Mouse (Mus musculus) CH12.LX (cell line): Measurements from ENCODE around the gene Ttc7b. TPM values are rescaled to one million over a fixed set of nuclear protein-coding genes. Genes with fewer than 3 reads are reported as not detected.

Experiments used
- DNase-seq: peaks from one replicate; pipeline ENCODE4 v3.0.0-alpha.2; 2013; ENCODE audit errors: extremely low read depth
- H3K27ac ChIP-seq: 2 replicates; pipeline ENCODE4 v1.5.1; 2012; ENCODE audit warnings: low read depth, mild to moderate bottlenecking, control low read depth, moderate library complexity; ENCODE audit not compliant: insufficient read depth
- H3K27me3 ChIP-seq: replicated peaks from 2 replicates; pipeline ENCODE3; 2012; ENCODE audit warnings: inconsistent platforms
- H3K36me3 ChIP-seq, 2 experiments: replicated peaks in 1 of 2; 2 replicates each; pipeline versions ENCODE3 to v1.6.1; 2012; ENCODE audit warnings: inconsistent platforms in 1 of 2, low read length in 1 of 2, mild to moderate bottlenecking in 1 of 2, mixed read lengths in 1 of 2, moderate library complexity in 1 of 2; ENCODE audit not compliant: control insufficient read depth in 1 of 2, insufficient read depth in 1 of 2
- H3K4me1 ChIP-seq, 2 experiments: 2 replicates each; pipeline ENCODE4 v1.6.1; 2012; ENCODE audit warnings: inconsistent platforms in 1 of 2, moderate library complexity in 1 of 2; ENCODE audit not compliant: insufficient read depth in 2 of 2, control insufficient read depth in 1 of 2
- H3K4me2 ChIP-seq: 2 replicates; pipeline ENCODE4 v1.6.1; 2012; ENCODE audit warnings: low read depth, mild to moderate bottlenecking, control low read depth; ENCODE audit not compliant: poor library complexity, insufficient read depth, severe bottlenecking
- H3K4me3 ChIP-seq, 3 experiments: fragments of 150-350 bp in 1 of 3; sonication (generic) in 1 of 3; replicated peaks in 1 of 3; 2 replicates each; pipeline versions ENCODE3 to v1.5.1; 2011 to 2012; ENCODE audit warnings: low read depth in 2 of 3, low read length in 2 of 3, mild to moderate bottlenecking in 2 of 3, moderate library complexity in 2 of 3, control low read depth in 1 of 3, improper control_type of control experiment in 1 of 3, inconsistent platforms in 1 of 3, mixed read lengths in 1 of 3; ENCODE audit not compliant: poor library complexity in 1 of 3
- H3K79me2 ChIP-seq: replicated peaks from 2 replicates; pipeline ENCODE4 v1.6.1; 2012; ENCODE audit warnings: mild to moderate bottlenecking, moderate library complexity; ENCODE audit not compliant: control insufficient read depth, poor library complexity, insufficient read depth, severe bottlenecking; ENCODE audit errors: extremely low read depth
- H3K9ac ChIP-seq: 2 replicates; pipeline ENCODE4 v1.6.1; 2012; ENCODE audit warnings: low read depth, mild to moderate bottlenecking, control low read depth, moderate library complexity; ENCODE audit not compliant: insufficient read depth
- H3K9me3 ChIP-seq: replicated peaks from 2 replicates; pipeline ENCODE3; 2012; ENCODE audit warnings: low read length, inconsistent platforms, mixed read lengths
- BHLHE40 ChIP-seq: IDR thresholded peaks from 2 replicates; pipeline ENCODE4 v1.6.1; 2011; ENCODE audit warnings: mild to moderate bottlenecking, low read depth, low read length, improper control_type of control experiment
- CTCF ChIP-seq, 2 experiments: IDR thresholded peaks in 1 of 2; conservative IDR thresholded peaks in 1 of 2; 2 replicates each; pipeline ENCODE4 v1.5.1; 2011 to 2012; ENCODE audit warnings: low read depth in 2 of 2, low read length in 2 of 2, improper control_type of control experiment in 1 of 2, inconsistent platforms in 1 of 2, mild to moderate bottlenecking in 1 of 2, moderate library complexity in 1 of 2
- E2F4 ChIP-seq: IDR thresholded peaks from 2 replicates; pipeline ENCODE4 v1.6.1; 2011; ENCODE audit warnings: low read depth, low read length, improper control_type of control experiment; ENCODE audit not compliant: insufficient replicate concordance
- ELF1 ChIP-seq: IDR thresholded peaks from 2 replicates; pipeline ENCODE4 v1.6.1; 2014; ENCODE audit warnings: low read depth, mild to moderate bottlenecking, inconsistent platforms, low read length, improper control_type of control experiment
- EP300 ChIP-seq: IDR thresholded peaks from 2 replicates; pipeline ENCODE4 v1.6.1; 2011; ENCODE audit warnings: low read length, improper control_type of control experiment
- GABPA ChIP-seq: IDR thresholded peaks from 2 replicates; pipeline ENCODE4 v1.6.1; 2012; ENCODE audit warnings: low read depth, low read length, improper control_type of control experiment, inconsistent platforms; ENCODE audit not compliant: insufficient replicate concordance
- IRF4 ChIP-seq: IDR thresholded peaks from 2 replicates; pipeline ENCODE4 v1.6.1; 2014; ENCODE audit warnings: low read depth, mild to moderate bottlenecking, inconsistent platforms, low read length, improper control_type of control experiment
- JUN ChIP-seq: IDR thresholded peaks from 2 replicates; pipeline ENCODE4 v1.6.1; 2011; ENCODE audit warnings: low read depth, mild to moderate bottlenecking, low read length, improper control_type of control experiment, moderate library complexity; ENCODE audit not compliant: insufficient read depth
- JUND ChIP-seq: conservative IDR thresholded peaks from 2 replicates; pipeline ENCODE4 v1.6.1; 2011; ENCODE audit warnings: low read depth, low read length, improper control_type of control experiment
- KAT2A ChIP-seq: IDR thresholded peaks from 2 replicates; pipeline ENCODE4 v1.6.1; 2012; ENCODE audit warnings: low read length, improper control_type of control experiment, inconsistent platforms; ENCODE audit not compliant: insufficient replicate concordance
- MAFK ChIP-seq: IDR thresholded peaks from 2 replicates; pipeline ENCODE4 v1.6.1; 2011; ENCODE audit warnings: low read length, improper control_type of control experiment; ENCODE audit not compliant: insufficient replicate concordance
- MAX ChIP-seq: IDR thresholded peaks from 2 replicates; pipeline ENCODE4 v1.6.1; 2011; ENCODE audit warnings: low read length, improper control_type of control experiment
- MAZ ChIP-seq: IDR thresholded peaks from 2 replicates; pipeline ENCODE4 v1.6.1; 2012; ENCODE audit warnings: low read depth, mild to moderate bottlenecking, inconsistent platforms, low read length, improper control_type of control experiment, moderate library complexity
- MXI1 ChIP-seq: IDR thresholded peaks from 2 replicates; pipeline ENCODE4 v1.6.1; 2011; ENCODE audit warnings: mild to moderate bottlenecking, low read depth, low read length, improper control_type of control experiment
- MYC ChIP-seq: IDR thresholded peaks from 2 replicates; pipeline ENCODE4 v1.6.1; 2011; ENCODE audit warnings: low read depth, mild to moderate bottlenecking, improper control_type of control experiment, low read length
- POLR2A ChIP-seq: IDR thresholded peaks from 2 replicates; pipeline ENCODE4 v1.6.1; 2011; ENCODE audit warnings: low read depth, mild to moderate bottlenecking, improper control_type of control experiment, low read length
- RCOR1 ChIP-seq: conservative IDR thresholded peaks from 2 replicates; pipeline ENCODE4 v1.6.1; 2012; ENCODE audit warnings: low read depth, mild to moderate bottlenecking, inconsistent platforms, low read length, improper control_type of control experiment
- SMC3 ChIP-seq: IDR thresholded peaks from 2 replicates; pipeline ENCODE4 v1.6.1; 2011; ENCODE audit warnings: low read depth, low read length, improper control_type of control experiment
- TBP ChIP-seq: conservative IDR thresholded peaks from 2 replicates; pipeline ENCODE4 v1.6.1; 2011; ENCODE audit warnings: low read depth, low read length, improper control_type of control experiment
- UBTF ChIP-seq: IDR thresholded peaks from 2 replicates; pipeline ENCODE4 v1.6.1; 2012; ENCODE audit warnings: low read depth, mild to moderate bottlenecking, inconsistent platforms, low read length, improper control_type of control experiment, moderate library complexity
- USF1 ChIP-seq: IDR thresholded peaks from 2 replicates; pipeline ENCODE4 v1.6.1; 2014; ENCODE audit warnings: low read depth, mild to moderate bottlenecking, inconsistent platforms, low read length, improper control_type of control experiment
- USF2 ChIP-seq: conservative IDR thresholded peaks from 2 replicates; pipeline ENCODE4 v1.6.1; 2011; ENCODE audit warnings: low read depth, low read length, improper control_type of control experiment
- ZC3H11A ChIP-seq: IDR thresholded peaks from 2 replicates; pipeline ENCODE4 v1.6.1; 2012; ENCODE audit warnings: low read depth, mild to moderate bottlenecking, inconsistent platforms, low read length, improper control_type of control experiment
- ZKSCAN1 ChIP-seq: IDR thresholded peaks from 2 replicates; pipeline ENCODE4 v1.6.1; 2012; ENCODE audit warnings: low read depth, inconsistent platforms, low read length, improper control_type of control experiment, borderline replicate concordance
- ZMIZ1 ChIP-seq: IDR thresholded peaks from 2 replicates; pipeline ENCODE4 v1.6.1; 2012; ENCODE audit warnings: low read depth, mild to moderate bottlenecking, inconsistent platforms, low read length, improper control_type of control experiment
- ZNF384 ChIP-seq: IDR thresholded peaks from 2 replicates; pipeline ENCODE4 v1.6.1; 2012; ENCODE audit warnings: low read depth, low read length, improper control_type of control experiment, inconsistent platforms
- dilution Hi-C: fragments of 300-500 bp; cut with MboI; formaldehyde crosslinking; loops from 2 replicates; pipeline ENCODE4 v1.14.3; 2020; ENCODE audit warnings: low sequenced_read_pairs; ENCODE audit not compliant: extremely low pct_unique_long_range_greater_than_20kb, extremely low pct_ligation_motif_present
- in situ Hi-C: fragments of 300-500 bp; cut with MboI; formaldehyde crosslinking; loops from 3 replicates; pipeline ENCODE4 v1.14.3; 2019; ENCODE audit warnings: low sequenced_read_pairs, low pct_ligation_motif_present, low pct_unique_long_range_greater_than_20kb, mixed read lengths
- polyA plus RNA-seq: library from polyadenylated mRNA; unstranded; fragments of >175 nt; gene quantifications from 2 replicates; pipeline ENCODE4 v1.2.1, GENCODE M21; 2012; ENCODE audit warnings: low read depth; ENCODE audit not compliant: insufficient read length
- total RNA-seq, 2 experiments: library from RNA; depleted of rRNA; stranded (reverse); fragments of 300-350 nt in 1 of 2; fragments of >200 nt in 1 of 2; gene quantifications; 2 replicates each; pipeline ENCODE4 v1.2.3; 2012 to 2014

The Ttc7b gene
- total and polyA plus RNA-seq, 3 experiments: 7.8 to 18.3 (median 12.7) TPM

- Histone ChIP-seq H3K9me3 (no peaks in the 10 kb centered on the region), H3K27ac (no peak overlapping the region), H3K79me2 (no peaks in the 10 kb centered on the region), H3K4me2 (no peak overlapping the region), H3K9ac (no peak overlapping the region), H3K27me3 (no peaks in the 10 kb centered on the region), H3K4me3 (no peak overlapping the region), H3K4me1 (peaks cover 33 to 69% of the 10 kb centered on the region in 2 experiments), H3K36me3 (no peaks in the 10 kb centered on the region)
- no peak for TF ChIP-seq ZNF384
- no peak for TF ChIP-seq ELF1
- in situ Hi-C loops (loop anchor here (5.0 kb wide), 1 partner anchor 78 kb away; no protein-coding TSS in a partner anchor), dilution Hi-C loops (no loop called here)
- no peak for DNase-seq
Observed at GRCm38 (mm10) chr12:100279898-100280297, 240.7 kb downstream of the Ttc7b start.

GRCm38 (mm10) chr12:100278358-100278757 is 242.3 kb downstream of the Ttc7b start:
- TF ChIP-seq USF1 (peak; percentile 31), BHLHE40 (peak; percentile 74), ZKSCAN1 (no peak), MAFK (no peak), MYC (peak; percentile 67; the same call in 1 of the 2 replicates), SMC3 (no peak), RCOR1 (no peak), MAX (peak; percentile 90), ZMIZ1 (no peak)
- TF ChIP-seq, all 38 proteins: peak for 4
- peaks cover 33 to 62% of the 10 kb centered on the region in 2 experiments for H3K4me1 ChIP-seq
- no peak overlapping the region for H3K4me3 ChIP-seq

GRCm38 (mm10) chr12:100277534-100277905 is 243.1 kb downstream of the Ttc7b start:
- Histone ChIP-seq H3K79me2 (no peaks in the 10 kb centered on the region), H3K9me3 (no peaks in the 10 kb centered on the region), H3K27me3 (no peaks in the 10 kb centered on the region), H3K9ac (no peak overlapping the region), H3K4me2 (peak overlapping the region; percentile 45), H3K4me3 (no peak overlapping the region), H3K36me3 (no peaks in the 10 kb centered on the region), H3K27ac (no peak overlapping the region; the same call in 1 of the 2 replicates), H3K4me1 (peaks cover 27 to 58% of the 10 kb centered on the region in 2 experiments)
- DNase-seq: peak; percentile 18
- in situ Hi-C loops: loop anchor here (5.0 kb wide), 1 partner anchor 75 kb away; no protein-coding TSS in a partner anchor
- dilution Hi-C loops: no loop called here
- TF ChIP-seq ZC3H11A (no peak), USF1 (no peak), ELF1 (peak; percentile 48; the same call in 1 of the 2 replicates), JUND (no peak), JUN (no peak), MYC (no peak), CTCF (conservative IDR thresholded peaks at IDR 0.05 in 1 of 2, IDR thresholded peaks at IDR 0.05 in 1 of 2; ENCODE audit: low read depth in 2 of 2, low read length in 2 of 2) (no peak), MAFK (no peak), TBP (no peak), UBTF (no peak), E2F4 (no peak), GABPA (no peak), MAX (peak; percentile 24; the same call in 1 of the 2 replicates), IRF4 (peak; percentile 55; the same call in 1 of the 2 replicates), USF2 (no peak), EP300 (peak; percentile 55; the same call in 1 of the 2 replicates), KAT2A (no peak), MXI1 (no peak), MAZ (no peak), POLR2A (no peak)

More at GRCm38 (mm10) chr12:100278358-100278757, 242.3 kb downstream of the Ttc7b start:
- dilution Hi-C loops: no loop called here
- Histone ChIP-seq H3K36me3 (no peaks in the 10 kb centered on the region), H3K27me3 (no peaks in the 10 kb centered on the region), H3K79me2 (no peaks in the 10 kb centered on the region), H3K9me3 (no peaks in the 10 kb centered on the region), H3K4me2 (0 out of 2 replicates have a peak overlapping the region, but pooled peaks have one; percentile 45), H3K9ac (no peak overlapping the region), H3K27ac (no peak overlapping the region)
- DNase-seq: peak; percentile 24
- in situ Hi-C loops: loop anchor here (5.0 kb wide), 1 partner anchor 76 kb away; no protein-coding TSS in a partner anchor
